10 mouse cellular contexts compared by ENCODE assay signal in genomic region chr4:150774289-150774914, GRCm38 (mm10).
A peak's percentile ranks its signal among the peaks of the same experiment; 100 is the strongest.
DNase-seq lines count a peak whose midpoint lies in the region; ATAC-seq and TF ChIP-seq lines count a peak whose summit lies in the region.
"Had no signal": no experiment of that assay in that cellular context is flagged by ENCODE, and none has a peak within 500 bp of the region (broad histone marks: within the 10 kb centered on the region; RNA-seq: fewer than 3 reads in every experiment).

No protein-coding gene starts in this region.

- WGBS in lung, embryonic 14.5 days = 81% methylated on average over 7 of the region's 7 CpGs

- H3K4me1 ChIP-seq in lung, embryonic 14.5 days (ENCODE audit: insufficient read depth) = peaks cover 16% of the 10 kb centered on the region

- no peaks in the 10 kb centered on the region for H3K27me3 ChIP-seq in lung, embryonic 14.5 days (ENCODE audit: insufficient read depth, low read length)

- TF ChIP-seq CTCF in lung, embryonic 14.5 days (IDR thresholded peaks at IDR 0.05; ENCODE audit: low read depth) = peak; percentile 24; the same call in 1 of the 2 replicates

- peak; percentile 39 to 40 for DNase-seq in heart, adult 9 months (ENCODE audit: low spot score in 2 of 2)
- no peak for DNase-seq in heart, postnatal 4 days
- DNase-seq in lung, embryonic 14.5 days = no peak
- no peak for DNase-seq in lung, postnatal 10 days
- DNase-seq in R1 (ENCODE audit: low read depth, low spot score) = peak; percentile 61
- no peak for DNase-seq in embryo, embryonic 9.5 days (ENCODE audit: extremely low spot score)
- DNase-seq in c-Kit-positive CD71-positive TER-119-positive erythroid progenitor cells, embryonic 14.5 days (ENCODE audit: low spot score) = no peak
- DNase-seq: kidney, adult 11 months had no signal

- H3K36me3 ChIP-seq in lung, embryonic 14.5 days (ENCODE audit: insufficient read depth) = no peaks in the 10 kb centered on the region
- H3K36me3 ChIP-seq: midbrain, embryonic 10.5 days had no signal

- no peak overlapping the region for H3K4me3 ChIP-seq in lung, embryonic 14.5 days (ENCODE audit: low read depth, low read length)
- H3K4me3 ChIP-seq: midbrain, embryonic 10.5 days had no signal

- peaks cover 11% of the 10 kb centered on the region; the same call in 1 of the 2 replicates for H3K9me3 ChIP-seq in lung, embryonic 14.5 days (ENCODE audit: low read depth, low read length)

- no peak overlapping the region for H3K4me2 ChIP-seq in lung, embryonic 14.5 days

- ATAC-seq in lung, embryonic 14.5 days (ENCODE audit: insufficient read depth) = no peak
- 0 out of 2 replicates have a peak, but pooled peaks have one; percentile 7 for ATAC-seq in megakaryocyte-erythroid progenitor cell, adult 5-6 weeks (replicated peaks; ENCODE audit: low FRiP score, low TSS enrichment, poor library complexity, severe bottlenecking)

- no peak overlapping the region for H3K27ac ChIP-seq in lung, embryonic 14.5 days (ENCODE audit: low read depth)
- H3K27ac ChIP-seq: midbrain, embryonic 10.5 days had no signal

- no peak overlapping the region for H3K9ac ChIP-seq in lung, embryonic 14.5 days

Comparison
In these comparisons a context has a peak if more than half of its experiments do, and no peak if none do; other contexts are left out.
1. DNase-seq: peak in heart, adult 9 months (2 of 2) and R1 (single experiment); none in heart, postnatal 4 days (single experiment), lung, embryonic 14.5 days (single experiment), lung, postnatal 10 days (single experiment), embryo, embryonic 9.5 days (single experiment) and c-Kit-positive CD71-positive TER-119-positive erythroid progenitor cells, embryonic 14.5 days (single experiment).